Mouse (Mus musculus) lung, adult 2 months (tissue): ENCODE data around the gene Thrb. TPM values are rescaled to one million over a fixed set of nuclear protein-coding genes. Genes with fewer than 3 reads are reported as not detected.

Source experiments
- DNase-seq: peaks from one replicate; pipeline ENCODE4 v3.0.0; 2022
- H3K4me1 ChIP-seq: fragments of 200-500 bp; 2 replicates; pipeline ENCODE4 v1.6.1; 2011; ENCODE audit warnings: low read length; ENCODE audit not compliant: control insufficient read depth, insufficient read depth
- H3K4me3 ChIP-seq: fragments of 200-500 bp; replicated peaks from 2 replicates; pipeline ENCODE3; 2011; ENCODE audit warnings: low read depth, mild to moderate bottlenecking, control low read depth, low read length; ENCODE audit errors: extremely low read depth
- CTCF ChIP-seq: fragments of 200-500 bp; IDR thresholded peaks from 2 replicates; pipeline ENCODE4 v1.5.1; 2011; ENCODE audit warnings: mild to moderate bottlenecking, low read length, control low read depth; ENCODE audit not compliant: insufficient read depth
- POLR2A ChIP-seq: fragments of 200-500 bp; IDR thresholded peaks from 2 replicates; pipeline ENCODE4 v1.6.1; 2011; ENCODE audit warnings: low read depth, mild to moderate bottlenecking, control low read depth, low read length, borderline replicate concordance; ENCODE audit errors: extremely low read depth
- WGBS: fragments of 180-500 bp; shearing (Covaris S2); methylation state at CpG from one replicate; pipeline ENCODE4 v1.1.7; 2018; 5-methylcytosine and 5-hydroxymethylcytosine counted together
- polyA plus RNA-seq: library from polyadenylated mRNA; depleted of rRNA; stranded (reverse); fragments of >200 nt; gene quantifications from 2 replicates; pipeline ENCODE4 v1.2.3, GENCODE M21; 2012; rRNA removed

The Thrb gene
- 5.4 and 5.6 TPM in 2 replicates for polyA plus RNA-seq

DNA sequence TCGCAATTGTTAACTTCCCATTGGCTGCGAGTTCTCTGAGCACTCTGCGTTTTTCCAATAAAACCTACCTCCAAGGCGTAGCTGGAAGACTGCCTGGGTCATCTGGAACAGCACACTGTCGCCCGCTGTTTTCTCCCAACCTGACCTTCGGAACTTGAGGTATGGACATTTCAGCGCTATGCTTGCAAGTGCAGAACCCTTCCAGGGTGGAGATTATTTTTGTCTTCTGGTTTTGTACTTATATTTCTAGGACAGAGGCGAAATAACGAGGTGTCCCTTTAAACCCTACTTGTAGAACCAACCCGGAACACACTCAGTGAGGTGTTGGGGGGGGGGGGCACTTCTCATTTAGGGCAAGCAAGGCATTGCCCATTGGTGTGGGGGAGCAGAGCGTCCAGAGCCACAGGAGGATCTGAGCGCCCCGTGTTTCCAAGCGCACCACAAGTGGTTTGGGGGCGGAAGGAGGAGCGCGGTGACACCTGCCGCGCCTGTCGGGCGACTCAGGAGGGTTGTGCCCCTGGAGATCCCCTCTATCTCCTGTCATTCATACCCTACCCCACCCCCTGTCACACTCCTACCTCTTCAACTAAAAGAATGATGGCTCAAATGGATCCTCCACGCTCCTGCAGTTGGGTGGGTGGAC, at the start of gene Thrb:
TSS of gene Thrb (plus strand) at position 576 of the 643 bp plus-strand sequence.
- Histone ChIP-seq H3K4me3 (peak within 1 kb of the TSS; percentile 76), H3K4me1 (peaks cover 3% of the 10 kb centered on the region)
- 1% methylated on average over 22 of the region's 23 CpGs for WGBS
- TF ChIP-seq CTCF, result no peak
- DNase-seq, result peak; percentile 39

DNA sequence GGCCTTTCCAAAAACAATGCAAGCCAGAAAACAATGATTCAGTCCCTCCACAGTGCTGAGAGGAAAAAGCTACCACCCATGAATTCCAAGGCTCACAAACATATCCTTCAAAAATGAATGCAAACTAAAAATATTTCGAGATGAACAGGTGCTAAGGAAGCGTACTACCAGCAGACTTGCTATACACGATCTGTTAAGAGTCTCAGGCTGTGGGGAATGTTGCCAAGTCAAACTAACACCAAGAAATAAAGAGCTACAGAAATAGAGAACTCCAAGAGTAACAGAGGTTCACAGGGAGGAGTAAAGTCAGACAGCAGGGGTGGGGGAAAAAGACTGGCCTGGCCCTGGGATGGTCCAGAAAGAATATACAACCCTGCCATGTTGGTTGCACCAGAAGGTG, 38.4 kb upstream of the Thrb start:
- no peak for DNase-seq
- no peaks in the 10 kb centered on the region for H3K4me1 ChIP-seq
- no peak overlapping the region for H3K4me3 ChIP-seq
- TF ChIP-seq POLR2A (no peak), CTCF (no peak)
- 40% methylated on average over 3 of the region's 3 CpGs for WGBS

DNA sequence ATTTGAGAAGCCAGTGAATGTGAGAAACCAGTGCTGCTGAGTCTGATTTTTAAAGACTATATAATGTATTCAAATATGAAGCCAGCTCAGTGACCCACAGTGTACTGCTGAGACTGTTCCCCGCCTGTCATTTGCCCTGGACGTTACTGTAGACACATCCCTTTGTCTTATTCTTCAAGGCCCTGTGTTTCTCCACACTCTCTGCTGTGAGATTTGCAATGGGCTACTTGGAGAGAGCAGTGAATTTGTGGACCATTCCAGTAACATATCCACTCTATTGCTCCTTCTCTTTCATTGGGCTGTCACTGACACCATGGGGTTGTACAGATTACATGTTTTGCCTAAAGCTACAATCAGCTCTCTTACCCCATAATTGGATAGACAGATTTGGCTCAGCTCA, 36.1 kb upstream of the Thrb start:
- DNase-seq, result no peak
- no peak overlapping the region for H3K4me3 ChIP-seq
- WGBS, result 74% methylated on average over 2 of the region's 2 CpGs
- H3K4me1 ChIP-seq, result no peaks in the 10 kb centered on the region
- TF ChIP-seq POLR2A (no peak), CTCF (no peak)

DNA sequence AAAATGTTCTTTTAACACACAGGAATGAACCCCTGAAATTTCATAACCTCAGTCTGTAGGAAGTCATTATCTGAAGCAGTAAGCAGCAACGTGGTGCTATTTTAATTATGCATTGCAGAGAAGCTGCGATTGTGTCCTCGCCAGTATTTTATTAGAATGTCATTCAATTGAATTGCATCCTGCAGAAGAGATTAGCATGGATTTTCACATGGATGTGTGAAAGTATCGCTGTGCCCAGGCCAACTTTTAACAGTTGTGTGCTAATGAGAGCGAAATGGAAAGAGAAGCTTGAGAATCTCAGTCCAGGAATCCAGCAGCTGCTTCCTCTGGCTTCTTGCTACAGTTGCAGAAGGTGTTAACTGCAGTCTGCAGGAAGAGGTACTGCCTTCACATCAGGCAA, 30.8 kb upstream of the Thrb start:
- WGBS, result 53% methylated on average over 5 of the region's 5 CpGs
- TF ChIP-seq CTCF (no peak), POLR2A (no peak)

DNA sequence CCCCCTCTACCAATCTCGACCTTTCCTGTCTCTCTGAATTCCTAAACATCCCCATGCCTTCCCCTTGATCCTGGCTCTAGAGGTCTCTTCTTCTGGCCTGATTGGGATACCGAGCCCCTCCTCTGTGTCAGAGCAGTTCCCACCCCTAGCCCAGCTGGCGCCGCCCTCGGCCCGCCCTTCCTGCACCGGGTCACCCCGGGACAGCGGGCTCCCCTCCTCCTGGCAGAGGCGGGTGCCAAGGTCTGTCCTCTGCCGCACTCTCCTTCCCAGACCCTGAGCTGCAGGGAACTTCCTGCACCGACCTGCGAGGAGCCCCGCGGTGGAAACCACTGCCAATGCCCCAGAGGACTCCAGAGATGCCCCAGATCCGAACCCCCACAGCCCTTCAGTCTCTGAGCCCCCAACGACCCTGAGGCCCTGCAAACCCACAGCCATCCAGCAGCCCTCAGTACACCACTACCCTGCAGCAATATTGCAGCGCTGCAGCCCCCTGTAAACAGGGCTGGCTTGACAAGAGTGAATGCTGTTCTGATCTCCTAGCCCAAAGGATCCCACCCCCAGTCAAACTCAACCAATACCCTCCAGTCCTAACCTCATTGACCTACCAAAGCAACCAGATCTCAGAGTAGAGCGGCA, 27.1 kb upstream of the Thrb start:
- WGBS, result 8% methylated on average over 19 of the region's 19 CpGs
- 0 out of 2 replicates have a peak, but pooled peaks cover 2% of the 10 kb centered on the region for H3K4me1 ChIP-seq
- H3K4me3 ChIP-seq, result no peak overlapping the region
- no peak for TF ChIP-seq POLR2A
- TF ChIP-seq CTCF, result no peak
- peak; percentile 34 for DNase-seq

More for the DNA sequence above, 30.8 kb upstream of the Thrb start:
- Histone ChIP-seq H3K4me3 (no peak overlapping the region), H3K4me1 (0 out of 2 replicates have a peak, but pooled peaks cover 2% of the 10 kb centered on the region)
- no peak for DNase-seq

DNA sequence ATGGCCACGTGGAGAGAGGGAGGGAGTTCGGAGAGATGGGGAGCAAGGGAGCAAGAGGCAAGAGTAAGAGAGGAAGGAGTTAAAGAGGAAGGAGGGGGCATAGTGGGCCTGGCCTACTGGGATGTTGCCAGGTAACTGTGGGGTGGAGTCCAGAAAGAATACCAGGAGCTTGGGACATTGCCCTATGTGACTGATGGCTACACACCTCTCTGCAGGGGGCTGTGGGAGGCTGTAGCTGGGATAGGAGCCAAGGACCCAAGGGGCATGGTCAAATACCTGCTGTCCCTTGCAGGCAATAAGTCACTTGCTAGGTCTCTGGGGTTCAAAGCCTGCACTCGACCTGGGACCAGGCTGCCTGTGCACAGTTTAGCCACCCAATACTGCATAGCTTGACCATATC, 23.1 kb upstream of the Thrb start:
- Histone ChIP-seq H3K4me1 (0 out of 2 replicates have a peak, but pooled peaks cover 2% of the 10 kb centered on the region), H3K4me3 (no peak overlapping the region)
- TF ChIP-seq POLR2A (no peak), CTCF (no peak)
- DNase-seq, result no peak
- 68% methylated on average over 3 of the region's 3 CpGs for WGBS

DNA sequence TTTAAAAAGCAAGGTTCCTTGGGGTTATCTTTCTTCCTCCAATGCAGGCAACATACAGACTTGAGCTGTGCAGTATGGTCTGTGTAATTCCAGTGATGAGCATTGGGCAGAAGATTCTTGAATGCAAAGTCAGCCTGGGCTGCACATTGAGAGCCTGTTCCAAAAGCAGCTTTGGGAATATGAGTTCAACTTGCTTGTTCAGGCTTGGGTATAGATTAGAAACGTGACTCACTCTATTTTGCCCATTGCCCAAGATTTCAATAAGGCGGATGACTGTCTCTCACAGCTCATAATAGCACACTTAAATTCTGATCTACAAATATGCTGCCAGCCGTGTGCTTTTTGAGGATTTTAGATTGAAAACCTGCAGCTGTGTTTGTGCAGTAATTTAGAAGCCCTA, 18.3 kb upstream of the Thrb start:
- H3K4me1 ChIP-seq, result no peaks in the 10 kb centered on the region
- TF ChIP-seq CTCF (no peak), POLR2A (no peak)
- no peak for DNase-seq
- H3K4me3 ChIP-seq, result no peak overlapping the region
- 42% methylated on average over 3 of the region's 3 CpGs for WGBS

DNA sequence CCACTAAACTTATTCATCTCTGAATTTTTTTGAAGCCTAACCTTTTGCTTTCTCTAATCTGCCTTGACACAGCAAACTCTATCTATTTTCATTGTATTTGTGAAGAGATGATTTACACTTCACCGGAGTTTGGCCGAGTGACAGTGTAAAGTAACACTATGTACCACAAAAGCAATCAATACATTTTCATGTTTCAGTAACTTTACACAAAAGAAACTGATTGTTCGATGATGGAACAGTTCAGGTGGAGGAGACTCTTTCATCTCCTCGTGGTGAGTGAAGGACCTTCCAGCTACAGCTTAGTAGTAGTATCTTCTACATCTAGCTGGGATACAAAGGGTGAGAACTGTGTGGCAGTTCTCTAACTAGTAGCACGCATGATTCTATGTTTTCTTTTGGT, 5.0 kb upstream of the Thrb start:
- Histone ChIP-seq H3K4me3 (no peak overlapping the region), H3K4me1 (no peaks in the 10 kb centered on the region)
- WGBS, result 78% methylated on average over 5 of the region's 5 CpGs
- TF ChIP-seq POLR2A (no peak), CTCF (no peak)
- DNase-seq, result no peak

DNA sequence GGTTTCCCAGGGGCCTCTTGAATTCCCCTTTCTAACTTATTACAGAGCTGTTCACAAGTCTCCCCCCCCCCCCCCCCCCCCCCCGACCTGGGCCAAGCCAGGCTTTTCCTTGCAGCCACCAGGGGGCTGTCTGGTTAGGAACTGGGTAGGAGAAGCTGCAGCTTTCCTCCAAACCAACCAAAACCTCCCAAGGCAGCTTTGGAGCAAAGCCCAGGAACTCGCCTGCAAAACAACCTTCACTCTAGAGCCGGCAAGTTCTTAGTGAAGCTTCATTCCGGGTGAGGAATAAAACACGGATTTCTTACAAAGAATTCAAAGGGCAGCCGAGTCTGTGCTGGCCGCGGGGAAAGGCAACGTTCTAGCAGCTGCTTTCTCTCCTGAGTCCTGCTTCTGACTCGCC, 1.0 kb upstream of the Thrb start:
- peaks cover 3% of the 10 kb centered on the region for H3K4me1 ChIP-seq
- under 1% methylated on average over 10 of the region's 10 CpGs for WGBS
- TF ChIP-seq POLR2A, result no peak
- TF ChIP-seq CTCF, result peak; percentile 51; the same call in 1 of the 2 replicates
- peak overlapping the region; percentile 76 for H3K4me3 ChIP-seq
- DNase-seq, result peak; percentile 64
